Mouse (Mus musculus): ENCODE results near the gene Gpha2.
A peak's percentile ranks its signal among the peaks of the same experiment; 100 is the strongest.

Gpha2 gene

GRCm38 (mm10) chr19:6226135-6226534, at the start of gene Gpha2:
Gpha2 (plus strand) TSS chr19:6226380.
- DNase-seq (ENCODE audit: inconsistent ontology term), result no peak

GRCm38 (mm10) chr19:6178775-6179174, 47.4 kb upstream of the Gpha2 start:
- no peak for DNase-seq (ENCODE audit: inconsistent ontology term)

DNA sequence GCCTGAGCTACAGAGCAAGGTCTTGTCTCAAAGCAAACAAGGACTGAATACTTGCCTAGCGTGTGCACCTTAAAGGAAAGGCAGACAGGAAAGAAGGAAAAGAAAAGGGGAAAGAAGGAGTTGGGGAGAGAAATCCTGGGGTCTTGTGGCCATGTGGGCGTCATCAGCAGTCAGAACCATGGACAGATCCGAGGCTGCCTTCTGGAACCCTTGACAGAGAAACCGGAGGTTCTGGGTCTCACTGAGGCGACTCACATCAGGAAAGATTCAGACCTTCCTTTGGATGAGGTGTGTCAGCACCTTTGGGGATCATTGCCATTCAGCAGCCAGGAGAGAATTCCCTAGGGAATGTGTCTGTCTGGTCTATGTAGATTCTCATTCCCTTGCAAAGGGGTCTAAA, 44.6 kb upstream of the Gpha2 start:
- DNase-seq (ENCODE audit: inconsistent ontology term), result no peak

DNA sequence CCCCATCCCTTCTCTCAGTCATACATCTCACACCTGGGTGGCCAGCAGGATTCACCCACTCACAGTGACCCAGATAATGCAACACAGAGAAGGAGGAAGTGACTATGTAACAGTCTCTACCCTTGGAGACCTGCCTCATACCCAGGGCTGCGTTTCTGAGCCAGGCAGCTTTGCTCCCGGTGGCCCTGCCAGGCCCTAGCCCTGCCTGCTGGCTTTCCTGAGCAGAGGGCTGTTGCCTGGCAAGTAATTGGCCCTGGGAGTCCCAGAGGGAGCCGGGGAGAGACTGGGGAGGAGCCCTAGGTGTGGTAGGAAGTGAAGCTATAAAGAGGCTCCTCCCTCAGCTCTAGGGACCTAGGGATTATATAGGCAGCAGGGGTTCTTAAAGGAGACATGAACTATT, 43.6 kb upstream of the Gpha2 start:
- no peak for DNase-seq (ENCODE audit: inconsistent ontology term)

GRCm38 (mm10) chr19:6184131-6184530, 42.0 kb upstream of the Gpha2 start, which contains the start of gene Majin:
Majin (plus strand) TSS chr19:6184388.
- DNase-seq (ENCODE audit: inconsistent ontology term), result no peak

DNA sequence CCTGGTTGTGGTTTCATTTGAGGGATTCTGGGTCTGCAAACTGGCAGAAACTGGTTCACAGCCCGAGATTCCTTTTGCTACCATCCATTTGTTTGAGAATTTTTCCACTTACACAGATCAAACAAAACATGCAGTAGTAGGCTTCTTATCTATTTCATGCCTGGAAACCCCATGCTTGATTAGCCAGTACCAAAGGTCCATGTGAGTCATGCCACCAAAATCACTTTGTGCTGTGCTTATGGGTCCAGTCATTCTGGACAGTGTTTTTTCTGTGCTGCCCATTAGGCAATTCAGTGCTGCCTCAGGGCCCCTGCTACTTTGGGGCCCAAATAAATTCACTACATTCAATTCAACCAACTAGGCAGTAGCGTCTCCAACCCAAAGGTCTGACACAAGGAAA, 21.9 kb upstream of the Gpha2 start:
- DNase-seq (ENCODE audit: inconsistent ontology term), result no peak

DNA sequence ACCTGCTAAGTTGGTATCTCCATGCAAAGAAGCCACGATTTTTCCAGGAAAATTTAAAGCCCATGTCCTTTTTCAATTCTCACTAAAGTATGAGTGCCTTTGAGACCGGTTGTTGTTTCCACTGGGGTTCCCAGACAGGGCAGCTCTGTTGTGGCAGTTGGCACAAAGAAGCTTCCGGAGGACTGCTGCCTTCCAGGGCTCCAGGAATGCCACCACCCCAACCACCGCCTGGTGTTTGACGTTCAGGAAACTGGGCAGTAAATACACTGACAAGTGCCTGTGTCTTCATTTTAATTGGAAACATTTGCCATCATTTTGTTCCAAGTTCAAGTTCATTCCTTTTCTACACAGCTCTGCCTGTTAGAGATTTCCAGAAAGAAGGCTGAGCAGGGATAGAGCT, 19.5 kb upstream of the Gpha2 start:
- peak; percentile 77 for DNase-seq (ENCODE audit: inconsistent ontology term)

GRCm38 (mm10) chr19:6216046-6216705, 10.0 kb upstream of the Gpha2 start:
- DNase-seq (ENCODE audit: inconsistent ontology term), result no peak

DNA sequence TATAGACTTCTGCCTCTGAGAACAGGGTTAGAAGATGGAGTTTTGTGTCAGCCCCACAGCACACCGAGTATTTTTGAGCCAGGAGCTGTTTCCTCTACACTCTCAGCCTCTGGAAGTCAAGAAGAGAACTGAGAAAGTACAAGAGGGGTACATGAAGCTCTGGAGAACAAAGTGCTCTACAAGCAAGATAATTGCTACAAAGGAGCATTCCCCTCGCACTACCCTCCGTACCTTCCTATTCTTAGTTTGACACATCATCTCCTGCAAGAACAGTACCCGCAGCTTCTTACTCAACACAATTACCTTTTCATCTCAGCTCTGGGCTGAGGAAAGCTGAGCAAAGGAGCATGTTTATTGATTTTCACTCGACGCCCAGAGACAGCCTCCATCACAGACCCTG, 7.6 kb upstream of the Gpha2 start:
- no peak for DNase-seq (ENCODE audit: inconsistent ontology term)

- DNase-seq (ENCODE audit: inconsistent ontology term), result no peak
Measured at GRCm38 (mm10) chr19:6226763-6227162, 583 bp downstream of the Gpha2 start.

- DNase-seq (ENCODE audit: inconsistent ontology term), result no peak
Measured at GRCm38 (mm10) chr19:6227864-6228263, 1.7 kb downstream of the Gpha2 start.

DNA sequence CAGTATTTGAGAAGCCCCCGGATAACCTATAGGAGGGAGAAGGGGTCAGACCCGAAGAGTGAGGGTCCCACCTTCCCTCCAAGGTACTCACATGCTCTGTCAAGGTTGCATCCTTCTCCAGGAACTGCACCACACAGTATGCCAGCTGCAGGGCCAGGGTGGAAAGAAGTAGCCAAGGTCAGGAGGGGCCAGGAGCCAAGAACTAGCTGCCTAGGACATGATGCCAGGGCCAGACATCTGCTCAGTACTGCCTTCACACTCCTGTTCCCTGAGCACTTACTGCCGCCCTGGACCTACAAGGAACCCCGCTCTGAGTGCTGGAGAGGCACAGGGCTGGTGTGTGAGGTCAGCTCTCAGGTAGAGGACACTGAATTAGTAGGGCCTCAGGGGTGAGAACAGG, 4.2 kb downstream of the Gpha2 start:
- DNase-seq (ENCODE audit: inconsistent ontology term), result no peak

DNA sequence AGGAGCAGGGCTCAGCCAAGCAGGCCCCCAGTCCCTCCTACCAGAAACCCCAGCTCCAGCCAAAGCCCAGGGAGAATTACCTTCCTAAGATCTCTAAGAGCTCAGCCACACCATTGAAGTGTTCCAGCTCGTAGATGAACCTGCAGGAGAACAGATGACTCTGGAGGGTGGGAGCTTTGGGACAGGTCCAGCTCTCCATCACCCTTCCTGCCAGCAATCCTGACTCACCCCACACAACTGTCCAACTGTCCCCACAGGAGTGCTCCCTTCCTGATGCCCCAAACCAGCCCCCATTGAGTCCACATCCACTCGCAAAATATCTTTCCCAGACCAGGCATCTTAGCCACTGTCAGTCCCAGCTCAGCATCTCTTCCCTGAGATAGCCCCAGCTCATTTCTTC, 4.9 kb downstream of the Gpha2 start:
- no peak for DNase-seq (ENCODE audit: inconsistent ontology term)

DNA sequence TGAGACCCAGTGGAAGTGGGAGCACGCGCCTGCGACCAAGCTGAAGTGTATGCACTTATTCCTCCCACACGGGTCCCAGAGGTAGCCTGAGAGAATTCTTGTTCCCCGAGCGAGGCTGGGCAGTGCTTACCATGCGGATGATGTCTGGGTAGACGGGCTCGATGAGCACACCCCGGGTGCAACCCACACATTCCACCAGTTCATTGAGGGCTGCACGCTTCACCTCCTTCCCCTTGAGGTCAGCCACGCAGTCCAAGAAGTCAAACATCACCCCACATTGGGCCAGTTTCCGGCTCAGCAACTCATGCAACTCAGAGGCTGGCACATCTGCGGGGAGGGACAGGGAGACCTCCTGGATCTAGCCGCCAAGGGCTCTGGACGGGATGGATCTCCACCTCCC, 7.5 kb downstream of the Gpha2 start:
- peak; percentile 43 for DNase-seq (ENCODE audit: inconsistent ontology term)

- no peak for DNase-seq (ENCODE audit: inconsistent ontology term)
Measured at GRCm38 (mm10) chr19:6234337-6235083, 8.3 kb downstream of the Gpha2 start.

GRCm38 (mm10) chr19:6235084-6236052, 9.2 kb downstream of the Gpha2 start, which contains the start of gene Ppp2r5b:
Ppp2r5b (minus strand) TSS chr19:6235872.
- DNase-seq (ENCODE audit: inconsistent ontology term), result peak; percentile 97

DNA sequence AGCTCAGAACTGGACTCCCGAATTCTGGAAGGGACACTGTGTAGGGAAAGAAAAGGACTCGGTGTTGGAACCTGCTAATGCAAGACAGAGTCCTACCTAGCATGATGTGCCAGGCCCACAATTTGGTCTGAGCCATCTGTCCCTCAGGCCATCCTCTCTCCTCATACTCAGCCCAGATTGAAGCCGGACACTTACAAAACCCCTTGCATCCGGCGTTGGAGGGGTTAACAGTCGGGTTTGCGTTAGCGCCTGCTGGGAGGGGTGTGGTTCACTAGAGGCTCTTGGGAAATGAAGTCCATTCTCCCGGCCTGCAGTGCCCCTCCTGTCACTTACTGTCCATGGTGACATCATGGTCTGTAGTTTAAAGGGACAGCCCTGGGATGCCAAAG, 9.9 kb downstream of the Gpha2 start:
- DNase-seq (ENCODE audit: inconsistent ontology term), result peak; percentile 92

DNA sequence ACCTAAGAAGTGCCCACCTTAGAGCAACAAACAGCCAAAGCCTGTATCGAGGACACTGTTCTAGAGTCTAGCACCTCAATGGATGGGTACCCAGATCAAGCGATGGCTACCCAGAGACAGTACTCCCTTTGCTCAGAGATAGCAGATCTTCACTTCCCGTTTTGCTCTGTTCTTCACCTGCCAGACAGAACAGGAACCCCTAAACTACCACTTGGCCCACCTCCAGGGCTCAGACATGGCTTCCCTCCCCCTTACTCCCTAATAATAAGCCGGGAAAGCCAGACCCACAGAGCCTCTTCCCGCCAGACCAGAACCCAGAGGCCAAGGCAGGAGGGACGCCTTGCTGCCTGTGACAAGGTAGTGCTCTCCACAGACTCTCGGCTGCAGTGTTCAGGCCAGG, 10.7 kb downstream of the Gpha2 start:
- no peak for DNase-seq (ENCODE audit: inconsistent ontology term)

DNA sequence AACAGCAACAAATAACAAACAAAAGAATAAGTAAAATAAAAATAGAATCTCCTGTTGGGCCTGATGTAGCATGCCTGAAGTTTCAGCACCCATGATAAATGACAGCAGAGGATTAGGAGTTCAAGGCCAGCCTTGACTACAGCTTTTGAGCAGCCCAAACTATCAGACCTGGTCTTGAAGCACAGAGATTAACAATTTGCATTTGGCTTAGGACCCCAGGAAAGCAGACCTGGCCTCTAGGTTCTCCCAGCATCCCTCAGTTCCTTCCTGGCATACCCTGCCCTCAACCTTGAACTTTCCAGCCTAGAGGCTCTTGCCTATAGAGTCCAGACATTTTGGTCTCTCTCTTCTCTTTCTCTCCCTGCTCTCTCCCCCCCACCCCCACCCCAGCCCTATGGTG, 12.6 kb downstream of the Gpha2 start:
- no peak for DNase-seq (ENCODE audit: inconsistent ontology term)

DNA sequence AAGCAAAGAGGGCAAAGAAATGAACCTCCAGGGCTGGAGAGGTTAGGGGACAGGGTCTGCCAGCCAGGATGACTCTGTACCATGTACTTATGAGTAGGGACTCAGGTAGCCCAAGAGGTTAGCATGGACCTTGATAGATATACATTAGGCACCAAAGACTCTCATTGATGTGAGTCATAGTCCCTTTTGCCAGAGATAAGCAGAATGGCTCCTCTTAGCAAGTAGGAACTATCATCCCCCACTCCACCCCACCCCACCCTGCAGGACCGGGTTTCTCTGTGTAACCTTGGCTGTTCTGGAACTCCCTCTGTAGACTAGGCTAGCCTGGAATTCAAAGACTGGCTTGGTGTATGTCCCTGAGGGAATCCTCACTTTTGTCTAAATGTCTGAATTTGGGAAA, 14.0 kb downstream of the Gpha2 start:
- no peak for DNase-seq (ENCODE audit: inconsistent ontology term)

GRCm38 (mm10) chr19:6240725-6241124, 14.5 kb downstream of the Gpha2 start:
- DNase-seq (ENCODE audit: inconsistent ontology term), result no peak
